20 mouse cellular contexts compared by ENCODE assay signal in genomic region chr2:84868977-84869376, GRCm38 (mm10). TPM values are rescaled to one million over a fixed set of nuclear protein-coding genes. Genes with fewer than 3 reads are reported as not detected.
DNase-seq lines count a peak whose midpoint lies in the region; ATAC-seq and TF ChIP-seq lines count a peak whose summit lies in the region.
"Had no signal": no experiment of that assay in that cellular context is flagged by ENCODE, and none has a peak within 500 bp of the region (broad histone marks: within the 10 kb centered on the region; RNA-seq: fewer than 3 reads in every experiment).

No protein-coding gene starts in this region.

- 45% methylated on average over 2 of the region's 2 CpGs for WGBS in forebrain, postnatal 0 days

- H3K4me2 ChIP-seq in forebrain, postnatal 0 days (ENCODE audit: low read depth) = no peak overlapping the region
- H3K4me2 ChIP-seq: embryonic facial prominence, embryonic 15.5 days; heart, embryonic 15.5 days; intestine, embryonic 15.5 days; liver, embryonic 13.5 days; neural tube, embryonic 12.5 days had no signal

- peaks cover 12% of the 10 kb centered on the region; the same call in 1 of the 2 replicates for H3K27me3 ChIP-seq in forebrain, postnatal 0 days (ENCODE audit: insufficient read depth, low read length)
- no peaks in the 10 kb centered on the region for H3K27me3 ChIP-seq in splenic B cell, adult 2 months (ENCODE audit: control insufficient read depth, insufficient read depth, low read length, poor library complexity, severe bottlenecking)

- H3K4me3 ChIP-seq in layer of hippocampus, adult 2 months = no peak overlapping the region
- no peak overlapping the region for H3K4me3 ChIP-seq in forebrain, postnatal 0 days (ENCODE audit: low read depth, low read length)
- H3K4me3 ChIP-seq: embryonic facial prominence, embryonic 15.5 days; heart, embryonic 15.5 days; intestine, embryonic 15.5 days; liver, embryonic 13.5 days; megakaryocyte, embryonic 14.5 days; neural tube, embryonic 12.5 days had no signal

- no peaks in the 10 kb centered on the region for H3K36me3 ChIP-seq in forebrain, postnatal 0 days (ENCODE audit: insufficient read depth)
- H3K36me3 ChIP-seq in splenic B cell, adult 2 months (ENCODE audit: control insufficient read depth, insufficient read depth, low read length, poor library complexity, severe bottlenecking) = no peaks in the 10 kb centered on the region
- H3K36me3 ChIP-seq: embryonic facial prominence, embryonic 15.5 days; heart, embryonic 15.5 days; intestine, embryonic 15.5 days; neural tube, embryonic 12.5 days had no signal

- peak overlapping the region; percentile 78 for H3K27ac ChIP-seq in layer of hippocampus, adult 2 months
- H3K27ac ChIP-seq in forebrain, postnatal 0 days (ENCODE audit: low read depth, low read length) = no peak overlapping the region
- H3K27ac ChIP-seq: embryonic facial prominence, embryonic 15.5 days; heart, embryonic 15.5 days; intestine, embryonic 15.5 days; liver, embryonic 13.5 days; neural tube, embryonic 12.5 days had no signal

- no peak for DNase-seq in layer of hippocampus, adult 2 months (ENCODE audit: low spot score in 2 of 2)
- DNase-seq in layer of hippocampus, postnatal 25 days (ENCODE audit: extremely low spot score in 1 of 2, low spot score in 1 of 2) = no peak
- peak; percentile 64 for DNase-seq in MEL-GATA-1-ER (ENCODE audit: extremely low read depth, low read depth)
- DNase-seq in forebrain, postnatal 0 days = peak; percentile 38
- DNase-seq in splenic B cell, adult 2 months (ENCODE audit: low read depth, low spot score) = peak; percentile 11
- DNase-seq in heart, adult 8-10 months (ENCODE audit: low spot score) = no peak
- DNase-seq in testis, postnatal 14 days (ENCODE audit: low spot score) = no peak
- DNase-seq: cerebellum, adult 8-10 months had no signal

- H3K9ac ChIP-seq in forebrain, postnatal 0 days = no peak overlapping the region
- H3K9ac ChIP-seq: embryonic facial prominence, embryonic 15.5 days; heart, embryonic 15.5 days; intestine, embryonic 15.5 days; neural tube, embryonic 12.5 days had no signal

- TF ChIP-seq CTCF in layer of hippocampus, adult 2 months (conservative IDR thresholded peaks at IDR 0.05) = no peak
- no peak for TF ChIP-seq CTCF in forebrain, postnatal 0 days (IDR thresholded peaks at IDR 0.05; ENCODE audit: low read depth)

- ATAC-seq in forebrain, postnatal 0 days = no peak
- ATAC-seq: hindbrain, embryonic 16.5 days; intestine, embryonic 15.5 days had no signal

- H3K9me3 ChIP-seq in forebrain, postnatal 0 days (ENCODE audit: low read length) = no peaks in the 10 kb centered on the region
- H3K9me3 ChIP-seq: embryonic facial prominence, embryonic 15.5 days; heart, embryonic 15.5 days; intestine, embryonic 15.5 days; liver, embryonic 13.5 days; megakaryocyte, embryonic 14.5 days; neural tube, embryonic 12.5 days had no signal

- H3K4me1 ChIP-seq in forebrain, postnatal 0 days (ENCODE audit: insufficient read depth) = peaks cover 20% of the 10 kb centered on the region

RNA-seq across cellular contexts. Expression of gene Rtn4rl2, which starts 17.5 kb away (rescaled TPM):
- 10 to 100 TPM; 85.9 to 88.8 TPM for total RNA-seq in layer of hippocampus, adult 2 months (2021)
- 10 to 100 TPM; 92.3 to 94.5 TPM for total RNA-seq in layer of hippocampus, postnatal 25 days (2021)
- total RNA-seq in forebrain, postnatal 0 days (2014; rRNA removed) = 17.7 and 23.7 TPM in 2 replicates
- 25.8 and 26.1 TPM in 2 replicates for polyA plus RNA-seq in forebrain, postnatal 0 days (2015; fragmentation: Nextera tagmentation; extraction: Ambion mirVana)
- 1 to 10 TPM; 1.6 to 3.9 (median 2.3) TPM for total RNA-seq in heart, adult 8-10 months (2022)
- polyA plus RNA-seq: liver, embryonic 13.5 days had no signal

RNA-seq across cellular contexts. Expression of gene Slc43a1, which starts 30.3 kb away (rescaled TPM):
- under 1 TPM; 0.27 to 0.79 TPM for total RNA-seq in layer of hippocampus, adult 2 months (2021)
- total RNA-seq in layer of hippocampus, postnatal 25 days (2021) = under 1 TPM; 0.30 to 0.35 TPM
- 0.92 and 3.0 TPM in 2 replicates for total RNA-seq in forebrain, postnatal 0 days (2014; rRNA removed)
- polyA plus RNA-seq in forebrain, postnatal 0 days (2015; fragmentation: Nextera tagmentation; extraction: Ambion mirVana) = 0.91 and 0.94 TPM in 2 replicates
- 1 to 10 TPM; 1.6 to 2.8 (median 2.2) TPM for total RNA-seq in heart, adult 8-10 months (2022)

RNA-seq across cellular contexts. Expression of gene Timm10, which starts 42.2 kb away (rescaled TPM):
- 10 to 100 TPM; 48.7 to 57.5 TPM for total RNA-seq in layer of hippocampus, adult 2 months (2021)
- 10 to 100 TPM; 58.0 to 60.3 TPM for total RNA-seq in layer of hippocampus, postnatal 25 days (2021)
- total RNA-seq in forebrain, postnatal 0 days (2014; rRNA removed) = 67.3 and 74.6 TPM in 2 replicates
- 97.7 and 116 TPM in 2 replicates for polyA plus RNA-seq in forebrain, postnatal 0 days (2015; fragmentation: Nextera tagmentation; extraction: Ambion mirVana)
- 100 to 1,000 TPM; 119 to 134 (median 122) TPM for total RNA-seq in heart, adult 8-10 months (2022)

RNA-seq across cellular contexts. Expression of gene Smtnl1, which starts 46.5 kb away (rescaled TPM):
- not detected for total RNA-seq in layer of hippocampus, adult 2 months (2021)
- not detected for total RNA-seq in layer of hippocampus, postnatal 25 days (2021)
- total RNA-seq in forebrain, postnatal 0 days (2014; rRNA removed) = 0.29 TPM in 1 of 2 replicates, not detected in the other
- polyA plus RNA-seq in forebrain, postnatal 0 days (2015; fragmentation: Nextera tagmentation; extraction: Ambion mirVana) = 0.17 TPM in 1 of 2 replicates, not detected in the other
- total RNA-seq in heart, adult 8-10 months (2022) = under 1 TPM in 2 of 4 experiments, not detected in 2; 0.14 to 0.16 TPM
- total RNA-seq: adrenal gland, postnatal 14 days; heart, postnatal 36 days; layer of hippocampus, adult 18-20 months; left cerebral cortex, postnatal 36 days had no signal
- polyA plus RNA-seq: hindbrain, embryonic 16.5 days; midbrain, embryonic 14.5 days; neural tube, embryonic 12.5 days had no signal

Comparison
In these comparisons a context has a peak if more than half of its experiments do, and no peak if none do; other contexts are left out.
1. DNase-seq: peak in MEL-GATA-1-ER (single experiment), forebrain, postnatal 0 days (single experiment) and splenic B cell, adult 2 months (single experiment); none in layer of hippocampus, adult 2 months (0 of 2), layer of hippocampus, postnatal 25 days (0 of 2), heart, adult 8-10 months (single experiment) and testis, postnatal 14 days (single experiment).